15 mouse cellular contexts compared by ENCODE assay signal in the genomic region with DNA sequence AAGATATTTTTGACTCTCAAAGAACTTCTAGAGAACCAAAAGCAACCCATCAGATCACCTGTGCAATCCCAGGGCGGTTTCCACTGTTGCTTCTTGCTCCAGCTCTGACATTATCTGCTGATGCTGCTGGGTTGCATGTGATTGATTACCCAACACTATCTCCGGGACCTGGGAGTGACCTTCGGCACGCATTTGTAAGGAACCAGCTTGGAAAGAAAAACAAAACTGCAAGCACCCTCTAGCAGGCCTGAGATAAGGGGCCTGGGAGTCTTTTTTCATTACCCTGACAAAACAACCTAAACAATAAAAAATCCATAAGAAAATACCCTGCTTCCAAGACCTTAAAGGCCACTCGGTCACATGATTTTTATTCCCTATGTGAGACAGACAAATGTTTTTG. TPM values are rescaled to one million over a fixed set of nuclear protein-coding genes. Genes with fewer than 3 reads are reported as not detected.
DNase-seq lines count a peak whose midpoint lies in the region; ATAC-seq and TF ChIP-seq lines count a peak whose summit lies in the region.
"Had no signal": no experiment of that assay in that cellular context is flagged by ENCODE, and none has a peak within 500 bp of the region (broad histone marks: within the 10 kb centered on the region; RNA-seq: fewer than 3 reads in every experiment).

No protein-coding gene starts in this region.

- H3K4me1 ChIP-seq in kidney, adult 2 months (ENCODE audit: control insufficient read depth, insufficient read depth, low read length): peaks cover 14% of the 10 kb centered on the region
- H3K4me1 ChIP-seq in kidney, postnatal 0 days (replicated peaks; ENCODE audit: insufficient read depth, low read length): peaks cover 6% of the 10 kb centered on the region; the same call in 1 of the 2 replicates
- H3K4me1 ChIP-seq in liver, postnatal 0 days (ENCODE audit: insufficient read depth): no peaks in the 10 kb centered on the region; the same call in 1 of the 2 replicates
- no peaks in the 10 kb centered on the region for H3K4me1 ChIP-seq in midbrain, postnatal 0 days (ENCODE audit: insufficient read depth, low read length)
- H3K4me1 ChIP-seq in forebrain, postnatal 0 days (ENCODE audit: insufficient read depth): no peaks in the 10 kb centered on the region
- H3K4me1 ChIP-seq: forebrain, embryonic 13.5 days had no signal

- no peak for TF ChIP-seq POLR2A in kidney, adult 2 months (IDR thresholded peaks at IDR 0.05; ENCODE audit: low read depth, low read length)

- ATAC-seq in kidney, postnatal 0 days (replicated peaks; ENCODE audit: low FRiP score, low read depth): no peak; the same call in 1 of the 2 replicates
- ATAC-seq in liver, postnatal 0 days: peak; percentile 88
- ATAC-seq in erythroid progenitor cell, adult 5-6 weeks (replicated peaks; ENCODE audit: low FRiP score, poor library complexity, severe bottlenecking): no peak
- ATAC-seq in midbrain, postnatal 0 days (ENCODE audit: low FRiP score): no peak
- ATAC-seq in forebrain, postnatal 0 days: no peak
- ATAC-seq: CD4-positive, CD25-positive, alpha-beta regulatory T cell, adult 4 months; forebrain, embryonic 13.5 days had no signal

- H3K9ac ChIP-seq in kidney, postnatal 0 days (ENCODE audit: low read depth, low read length): no peak overlapping the region
- H3K9ac ChIP-seq in liver, postnatal 0 days (replicated peaks): no peak overlapping the region
- no peak overlapping the region for H3K9ac ChIP-seq in midbrain, postnatal 0 days (replicated peaks; ENCODE audit: low read length, poor library complexity, severe bottlenecking)
- no peak overlapping the region for H3K9ac ChIP-seq in forebrain, postnatal 0 days
- H3K9ac ChIP-seq: embryonic facial prominence, embryonic 13.5 days; forebrain, embryonic 13.5 days had no signal

- H3K36me3 ChIP-seq in kidney, adult 2 months (ENCODE audit: control insufficient read depth, insufficient read depth, low read length): no peaks in the 10 kb centered on the region
- no peaks in the 10 kb centered on the region for H3K36me3 ChIP-seq in kidney, postnatal 0 days (ENCODE audit: insufficient read depth, low read length)
- H3K36me3 ChIP-seq in liver, postnatal 0 days (replicated peaks; ENCODE audit: insufficient read depth, low read length): no peaks in the 10 kb centered on the region
- H3K36me3 ChIP-seq in midbrain, postnatal 0 days (ENCODE audit: insufficient read depth, low read length): no peaks in the 10 kb centered on the region
- no peaks in the 10 kb centered on the region for H3K36me3 ChIP-seq in forebrain, postnatal 0 days (ENCODE audit: insufficient read depth)
- H3K36me3 ChIP-seq: embryonic facial prominence, embryonic 13.5 days; hindbrain, embryonic 10.5 days had no signal

- 13% methylated on average over 5 of the region's 5 CpGs for WGBS in kidney, adult 2 months
- WGBS in kidney, postnatal 0 days: 10% methylated on average over 5 of the region's 5 CpGs
- 23% methylated on average over 5 of the region's 5 CpGs for WGBS in liver, postnatal 0 days (ENCODE audit: insufficient replicate concordance)
- WGBS in midbrain, postnatal 0 days: 51% methylated on average over 5 of the region's 5 CpGs
- 53% methylated on average over 5 of the region's 5 CpGs for WGBS in forebrain, postnatal 0 days

- peak; percentile 39; the same call in 1 of the 2 replicates for TF ChIP-seq EP300 in liver, postnatal 0 days (IDR thresholded peaks at IDR 0.05; ENCODE audit: low read depth)

- no peak overlapping the region for H3K4me3 ChIP-seq in kidney, adult 2 months (ENCODE audit: insufficient read depth, low read depth, low read length)
- no peak overlapping the region for H3K4me3 ChIP-seq in kidney, postnatal 0 days (replicated peaks; ENCODE audit: low read depth, low read length)
- no peak overlapping the region for H3K4me3 ChIP-seq in liver, postnatal 0 days (ENCODE audit: low read depth, low read length)
- no peak overlapping the region for H3K4me3 ChIP-seq in midbrain, postnatal 0 days (ENCODE audit: low read depth, low read length)
- H3K4me3 ChIP-seq in forebrain, postnatal 0 days (ENCODE audit: low read depth, low read length): no peak overlapping the region
- H3K4me3 ChIP-seq: embryonic facial prominence, embryonic 13.5 days; forebrain, embryonic 13.5 days; hindbrain, embryonic 10.5 days; megakaryocyte, embryonic 14.5 days had no signal

- peak overlapping the region; percentile 72 for H3K27ac ChIP-seq in kidney, adult 2 months (ENCODE audit: insufficient read depth, low read depth, low read length)
- H3K27ac ChIP-seq in kidney, postnatal 0 days: peak overlapping the region; percentile 63
- peak overlapping the region; percentile 78 for H3K27ac ChIP-seq in liver, postnatal 0 days (ENCODE audit: low read depth)
- H3K27ac ChIP-seq in midbrain, postnatal 0 days (ENCODE audit: low read depth, low read length): no peak overlapping the region
- H3K27ac ChIP-seq in forebrain, postnatal 0 days (ENCODE audit: low read depth, low read length): no peak overlapping the region
- H3K27ac ChIP-seq: embryonic facial prominence, embryonic 13.5 days; forebrain, embryonic 13.5 days; hindbrain, embryonic 10.5 days had no signal

- DNase-seq in kidney, adult 2 months: peak; percentile 75
- DNase-seq in kidney, postnatal 10 days: no peak
- peak; percentile 46 for DNase-seq in embryo, embryonic 11 days
- no peak for DNase-seq in kidney, postnatal 0 days (ENCODE audit: low spot score)
- DNase-seq in liver, postnatal 0 days: peak; percentile 49
- DNase-seq in midbrain, postnatal 0 days (ENCODE audit: low spot score): no peak
- DNase-seq in forebrain, postnatal 0 days: no peak
- DNase-seq: cerebellum, adult 8-10 months; spleen, adult 18-20 months had no signal

- H3K4me2 ChIP-seq in kidney, postnatal 0 days (ENCODE audit: low read length): no peak overlapping the region
- H3K4me2 ChIP-seq in liver, postnatal 0 days (ENCODE audit: low read depth, low read length): peak overlapping the region; percentile 11; the same call in 1 of the 2 replicates
- H3K4me2 ChIP-seq in midbrain, postnatal 0 days (ENCODE audit: low read depth, low read length, poor library complexity, severe bottlenecking): no peak overlapping the region
- H3K4me2 ChIP-seq in forebrain, postnatal 0 days (ENCODE audit: low read depth): no peak overlapping the region
- H3K4me2 ChIP-seq: embryonic facial prominence, embryonic 13.5 days; forebrain, embryonic 13.5 days had no signal

- no peaks in the 10 kb centered on the region for H3K27me3 ChIP-seq in kidney, adult 2 months (replicated peaks; ENCODE audit: control insufficient read depth, insufficient read depth, low read length)
- H3K27me3 ChIP-seq in kidney, postnatal 0 days (ENCODE audit: insufficient read depth, low read length): no peaks in the 10 kb centered on the region
- no peaks in the 10 kb centered on the region for H3K27me3 ChIP-seq in liver, postnatal 0 days (ENCODE audit: insufficient read depth, low read length)
- H3K27me3 ChIP-seq in midbrain, postnatal 0 days (ENCODE audit: insufficient read depth, low read length): no peaks in the 10 kb centered on the region
- H3K27me3 ChIP-seq in forebrain, postnatal 0 days (ENCODE audit: insufficient read depth, low read length): no peaks in the 10 kb centered on the region
- H3K27me3 ChIP-seq: forebrain, embryonic 13.5 days had no signal

- H3K9me3 ChIP-seq in kidney, postnatal 0 days (replicated peaks; ENCODE audit: low read length): no peaks in the 10 kb centered on the region
- H3K9me3 ChIP-seq in liver, postnatal 0 days (ENCODE audit: low read length): no peaks in the 10 kb centered on the region
- H3K9me3 ChIP-seq in midbrain, postnatal 0 days (ENCODE audit: low read length): no peaks in the 10 kb centered on the region
- H3K9me3 ChIP-seq in forebrain, postnatal 0 days (ENCODE audit: low read length): no peaks in the 10 kb centered on the region
- H3K9me3 ChIP-seq: embryonic facial prominence, embryonic 13.5 days; forebrain, embryonic 13.5 days; hindbrain, embryonic 10.5 days; megakaryocyte, embryonic 14.5 days had no signal

- no peak for TF ChIP-seq CTCF in kidney, adult 2 months (conservative IDR thresholded peaks at IDR 0.05; ENCODE audit: insufficient read depth, insufficient read length, low read depth, low read length)
- TF ChIP-seq CTCF in kidney, postnatal 0 days (IDR thresholded peaks at IDR 0.05; ENCODE audit: low read depth): no peak
- no peak for TF ChIP-seq CTCF in liver, postnatal 0 days (IDR thresholded peaks at IDR 0.05; ENCODE audit: low read depth)
- TF ChIP-seq CTCF in midbrain, postnatal 0 days (IDR thresholded peaks at IDR 0.05): no peak
- no peak for TF ChIP-seq CTCF in forebrain, postnatal 0 days (IDR thresholded peaks at IDR 0.05; ENCODE audit: low read depth)

RNA-seq across cellular contexts. Expression of a gene that starts 19.0 kb away (rescaled TPM):
- polyA plus RNA-seq in kidney, adult 2 months (2012; rRNA removed): 28.7 and 31.2 TPM in 2 replicates
- 29.6 and 30.9 TPM in 2 replicates for polyA plus RNA-seq in kidney, postnatal 0 days (2015; fragmentation: Nextera tagmentation; extraction: Ambion mirVana)
- 4.5 and 4.7 TPM in 2 replicates for polyA plus RNA-seq in liver, postnatal 0 days (2015; fragmentation: Nextera tagmentation; extraction: Ambion mirVana)
- total RNA-seq in erythroid progenitor cell, adult 5-6 weeks (2015; ENCODE audit: low replicate concordance): under 0.01 and 0.36 TPM in 2 replicates
- total RNA-seq in erythroid progenitor cell, adult 5-6 weeks (2017; ENCODE audit: low replicate concordance): 0.26 TPM in 1 of 2 replicates, not detected in the other
- 3.9 and 4.4 TPM in 2 replicates for total RNA-seq in midbrain, postnatal 0 days (2014; rRNA removed)
- 1.2 and 1.5 TPM in 2 replicates for polyA plus RNA-seq in midbrain, postnatal 0 days (2015; fragmentation: Nextera tagmentation; extraction: Ambion mirVana)
- 3.1 and 3.8 TPM in 2 replicates for total RNA-seq in forebrain, postnatal 0 days (2014; rRNA removed)
- 1.3 and 1.5 TPM in 2 replicates for polyA plus RNA-seq in forebrain, postnatal 0 days (2015; fragmentation: Nextera tagmentation; extraction: Ambion mirVana)
- polyA plus RNA-seq: CD4-positive, CD25-positive, alpha-beta regulatory T cell, adult 4 months had no signal

RNA-seq across cellular contexts. Expression of a gene that starts 19.2 kb away (rescaled TPM):
- 53.6 and 100 TPM in 2 replicates for polyA plus RNA-seq in kidney, adult 2 months (2012; rRNA removed)
- 41.6 and 45.5 TPM in 2 replicates for polyA plus RNA-seq in kidney, postnatal 0 days (2015; fragmentation: Nextera tagmentation; extraction: Ambion mirVana)
- 31.7 and 32.4 TPM in 2 replicates for polyA plus RNA-seq in liver, postnatal 0 days (2015; fragmentation: Nextera tagmentation; extraction: Ambion mirVana)
- 12.2 and 12.6 TPM in 2 replicates for total RNA-seq in erythroid progenitor cell, adult 5-6 weeks (2015; ENCODE audit: low replicate concordance)
- total RNA-seq in erythroid progenitor cell, adult 5-6 weeks (2017; ENCODE audit: low replicate concordance): 1.3 and 10.7 TPM in 2 replicates
- total RNA-seq in midbrain, postnatal 0 days (2014; rRNA removed): 34.9 and 35.7 TPM in 2 replicates
- 28.7 and 33.5 TPM in 2 replicates for polyA plus RNA-seq in midbrain, postnatal 0 days (2015; fragmentation: Nextera tagmentation; extraction: Ambion mirVana)
- 19.2 and 23.2 TPM in 2 replicates for total RNA-seq in forebrain, postnatal 0 days (2014; rRNA removed)
- 20.0 and 27.9 TPM in 2 replicates for polyA plus RNA-seq in forebrain, postnatal 0 days (2015; fragmentation: Nextera tagmentation; extraction: Ambion mirVana)

Comparison
In these comparisons a context has a peak if more than half of its experiments do, and no peak if none do; other contexts are left out.
1. DNase-seq: peak in kidney, adult 2 months (single experiment), embryo, embryonic 11 days (single experiment) and liver, postnatal 0 days (single experiment); none in kidney, postnatal 10 days (single experiment), kidney, postnatal 0 days (single experiment), midbrain, postnatal 0 days (single experiment) and forebrain, postnatal 0 days (single experiment).
2. H3K27ac ChIP-seq: peak in kidney, adult 2 months (single experiment), kidney, postnatal 0 days (single experiment) and liver, postnatal 0 days (single experiment); none in midbrain, postnatal 0 days (single experiment) and forebrain, postnatal 0 days (single experiment).